Mouse (Mus musculus): ENCODE data around the gene Krt79.

Krt79 gene

DNA sequence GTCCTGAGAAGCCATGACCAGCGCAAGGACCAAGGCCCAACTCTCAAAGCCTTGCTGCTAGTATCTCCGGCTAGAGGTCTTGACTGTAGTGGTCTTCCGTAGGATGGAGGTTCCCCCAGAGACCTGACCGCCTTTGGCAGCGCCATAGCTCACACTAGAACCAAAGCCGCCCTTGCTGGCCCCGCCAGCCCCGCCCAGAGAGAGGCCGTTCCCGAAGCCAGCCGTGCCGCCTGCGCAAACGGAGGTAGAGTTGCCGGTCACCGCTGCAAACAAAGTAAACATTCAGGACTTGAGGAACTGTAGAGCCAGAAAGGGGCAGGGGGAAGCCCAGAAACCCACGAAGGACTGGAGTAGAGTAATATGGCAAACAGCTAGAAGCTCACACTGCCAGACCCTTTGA is 10.5 kb downstream of the Krt79 start:
- no peak for DNase-seq

DNA sequence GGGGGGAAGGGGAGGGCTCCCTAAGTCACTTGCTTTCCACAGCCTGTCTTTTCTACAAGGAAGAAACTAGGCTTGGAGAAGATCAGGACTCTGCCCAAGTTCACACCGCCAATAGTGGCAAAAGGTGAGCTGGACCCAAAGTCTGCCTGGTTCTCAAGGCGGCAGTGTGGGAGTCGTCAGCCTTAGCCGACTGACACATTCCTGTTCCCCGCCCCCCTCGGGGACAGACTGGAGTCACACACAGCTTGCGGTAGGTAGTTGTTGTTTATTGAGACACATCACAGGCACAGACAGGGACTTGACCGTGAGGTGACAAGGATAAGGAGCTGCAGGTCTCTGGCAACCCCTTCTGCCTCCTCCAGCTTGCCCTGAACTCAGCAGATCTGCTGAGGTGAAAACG is 11.0 kb downstream of the Krt79 start:
- DNase-seq = no peak

DNA sequence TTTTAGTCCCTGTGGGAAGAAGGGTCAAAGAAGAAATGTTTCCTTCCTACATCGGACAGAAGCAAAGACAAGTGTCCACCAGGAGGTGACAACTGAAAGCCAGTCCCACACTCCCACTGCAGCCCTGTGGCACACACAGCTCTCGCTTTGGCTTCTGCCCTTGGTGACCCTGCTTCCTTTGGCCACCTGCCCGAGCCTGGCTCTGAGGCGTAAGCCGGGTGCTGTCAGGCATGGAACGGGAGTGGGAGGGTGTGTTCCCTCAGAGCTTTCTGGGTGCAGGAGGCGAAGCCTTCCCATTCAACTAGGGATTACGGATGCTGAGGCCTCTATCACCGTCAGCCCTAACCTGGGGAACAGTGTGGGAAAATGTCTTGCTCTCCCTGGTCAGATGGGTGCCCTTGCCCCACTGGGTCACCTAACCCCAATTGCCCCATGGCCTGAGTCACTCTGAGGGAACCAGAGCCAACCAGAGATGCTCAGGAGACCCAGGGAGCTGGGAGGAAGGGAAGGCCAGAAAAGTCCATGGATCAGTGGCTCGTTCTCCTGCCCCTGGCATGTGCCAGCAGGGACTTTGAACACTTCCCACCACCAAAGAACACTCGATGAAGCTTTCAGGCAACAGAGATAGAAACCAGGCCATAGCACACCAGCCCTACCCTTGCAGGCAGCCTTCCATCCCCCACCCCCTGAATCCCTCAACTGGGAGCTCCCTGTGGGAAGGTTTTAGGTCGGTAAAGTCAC is 12.6 kb downstream of the Krt79 start:
- peak; percentile 92 for DNase-seq

DNA sequence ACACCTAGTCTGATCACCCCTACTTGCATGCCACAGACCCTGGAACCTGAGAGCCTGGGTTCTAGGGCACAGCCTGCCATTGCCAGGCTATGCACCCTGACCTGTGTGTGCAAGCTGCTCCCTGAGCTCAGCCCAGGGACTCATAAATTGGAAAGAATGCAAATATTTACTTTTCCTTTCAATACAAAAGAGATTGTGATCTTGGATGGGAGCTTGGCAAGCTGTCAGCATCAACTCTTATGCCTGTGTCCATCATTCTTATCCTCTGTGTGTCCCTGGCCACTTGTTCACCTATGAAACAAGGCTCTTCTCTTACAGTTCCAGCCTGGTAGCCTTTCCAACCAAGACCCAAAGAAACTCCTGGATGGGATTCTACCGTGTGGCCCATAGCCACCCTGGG is 15.1 kb downstream of the Krt79 start:
- DNase-seq = no peak

DNA sequence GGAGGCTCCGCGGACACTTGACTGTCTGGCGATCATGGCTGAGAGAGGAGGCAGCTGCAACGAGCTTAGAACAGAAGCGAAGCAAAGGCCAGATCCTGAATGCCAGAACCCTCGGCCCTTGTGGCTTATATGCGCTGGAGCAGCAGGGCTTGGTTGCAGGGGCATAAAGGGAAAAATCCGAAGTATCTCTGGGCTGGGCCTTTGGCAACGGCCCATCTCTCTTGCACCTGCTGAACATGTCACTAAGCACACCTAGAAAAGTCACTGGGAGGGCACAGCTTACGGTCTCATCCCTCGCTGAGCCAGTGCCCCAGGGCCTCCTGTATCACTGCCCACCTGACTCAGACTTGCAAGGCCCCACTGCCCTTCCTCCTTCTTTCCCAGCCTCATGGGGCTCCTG is 15.5 kb downstream of the Krt79 start, which contains the start of gene Krt4:
Krt4 (minus strand) TSS at position 101 of the 400 bp plus-strand sequence.
- no peak for DNase-seq

DNA sequence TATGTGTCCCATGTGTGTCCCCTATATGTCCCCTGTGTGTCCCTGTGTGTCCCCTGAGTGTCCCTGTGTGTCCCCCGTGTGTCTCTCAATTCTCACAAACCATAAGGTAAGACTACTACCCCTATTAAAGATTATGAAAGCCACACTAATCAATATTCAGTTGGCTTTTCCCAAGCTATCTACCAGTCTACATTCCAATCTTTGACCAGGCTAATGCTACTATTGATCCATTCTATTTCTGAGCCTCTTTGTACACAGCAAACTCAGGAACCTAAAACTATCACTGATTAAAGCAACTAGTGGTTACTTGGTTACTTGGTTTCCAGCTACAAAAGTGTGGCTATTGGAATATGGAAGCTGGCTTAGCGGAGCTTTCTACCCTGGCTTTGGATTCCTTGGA is 17.8 kb downstream of the Krt79 start:
- DNase-seq = no peak

DNA sequence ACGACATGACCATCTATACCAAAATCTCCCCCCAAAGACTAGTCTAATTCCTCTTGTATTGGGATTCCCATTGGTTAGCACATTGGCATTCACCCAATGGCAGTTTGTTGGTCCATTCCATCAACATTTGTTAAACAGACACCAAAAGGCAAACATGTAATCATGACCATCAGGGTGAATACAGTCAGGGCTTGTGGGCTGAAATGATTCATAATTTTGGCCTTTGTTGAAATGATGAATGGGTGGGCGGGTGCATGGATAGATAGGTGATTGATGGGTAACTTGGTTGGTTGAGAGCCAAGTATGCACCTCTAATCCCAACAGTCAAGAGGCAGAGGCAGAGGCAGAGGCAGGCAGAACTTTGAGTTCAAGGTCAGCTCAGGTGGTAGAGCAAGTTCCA is 24.1 kb downstream of the Krt79 start:
- no peak for DNase-seq

DNA sequence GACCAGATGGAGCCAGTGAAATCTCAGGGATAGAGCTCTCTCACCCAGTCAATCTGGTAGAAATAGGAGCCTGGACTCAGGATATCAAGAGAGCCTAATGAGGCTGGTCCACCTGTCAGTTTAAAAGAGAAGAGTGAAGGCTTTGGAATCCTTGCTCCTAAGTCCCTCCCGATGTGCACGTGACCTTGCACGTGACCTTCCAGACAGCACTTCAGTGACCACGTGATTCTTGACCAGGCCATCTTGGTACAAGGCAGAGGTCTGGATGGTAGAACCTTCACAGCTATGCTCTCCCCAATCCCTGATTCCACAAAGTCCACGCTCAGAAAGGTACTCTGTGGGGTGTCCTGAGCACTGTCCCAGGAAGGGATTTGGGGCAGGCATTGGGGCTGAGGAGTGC is 35.3 kb downstream of the Krt79 start:
- DNase-seq = no peak

DNA sequence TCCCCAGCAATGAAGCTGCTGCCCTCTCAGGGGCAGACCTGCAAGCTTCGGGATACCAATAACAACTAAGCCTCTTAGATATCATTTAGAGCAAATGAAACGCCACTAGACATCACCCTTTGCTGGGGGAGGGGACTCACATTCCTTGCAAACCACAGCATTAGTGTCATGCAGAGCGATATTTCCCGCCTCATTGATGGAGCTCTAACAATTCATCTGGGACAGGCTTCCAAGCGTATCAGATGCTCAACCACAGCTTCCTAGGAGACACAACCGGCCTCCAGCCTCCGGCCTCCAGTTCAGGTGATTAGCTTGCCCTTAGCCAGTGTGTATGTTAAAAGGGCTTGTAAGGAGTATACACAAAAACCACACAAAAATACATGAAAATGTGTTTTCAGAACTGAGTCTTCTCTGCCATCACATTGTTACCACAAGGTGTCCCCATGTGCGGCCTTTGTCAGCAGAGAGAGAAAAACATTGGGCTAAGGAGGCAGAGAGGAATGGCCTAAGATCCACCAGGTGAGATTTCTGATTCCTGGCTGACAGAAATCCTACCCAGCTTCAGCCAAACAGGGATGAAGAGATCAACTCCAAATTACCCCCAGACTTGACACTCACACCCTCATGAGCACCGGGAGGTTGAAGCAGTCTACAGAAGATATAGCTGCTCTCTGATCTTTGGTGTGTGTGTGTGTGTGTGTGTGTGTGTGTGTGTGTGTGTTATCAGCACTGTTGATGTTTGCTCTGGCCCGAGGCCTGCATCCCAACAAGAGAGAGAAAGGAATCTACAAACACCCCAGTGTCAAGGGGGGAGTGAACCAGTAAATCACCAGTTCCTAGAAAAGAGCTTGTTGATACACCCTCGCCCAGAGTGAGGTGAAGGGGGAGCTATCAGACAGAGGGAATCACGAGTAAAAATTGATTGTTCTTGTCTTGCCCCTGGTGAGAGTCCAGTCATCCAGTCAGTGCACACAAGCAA is 37.7 kb downstream of the Krt79 start:
- DNase-seq = no peak

DNA sequence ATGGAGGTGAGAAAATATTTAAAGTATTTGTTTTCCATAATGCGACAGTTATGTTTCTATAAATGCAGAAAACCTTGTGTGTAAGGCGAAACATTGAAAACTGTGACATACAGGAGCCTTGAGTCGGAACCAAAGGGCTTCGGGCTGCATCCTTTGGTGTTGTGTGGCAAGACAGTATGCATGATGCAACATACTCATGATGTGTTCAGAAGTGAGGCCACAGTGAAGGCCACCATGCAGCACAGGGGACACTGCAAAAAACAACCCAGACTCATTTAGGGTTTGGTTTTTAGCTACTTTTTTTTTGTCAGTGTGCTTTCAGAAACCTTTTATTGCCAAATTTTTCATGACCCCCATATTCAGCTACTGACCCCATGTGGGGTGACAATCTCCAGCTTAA is 44.9 kb downstream of the Krt79 start:
- no peak for DNase-seq

DNA sequence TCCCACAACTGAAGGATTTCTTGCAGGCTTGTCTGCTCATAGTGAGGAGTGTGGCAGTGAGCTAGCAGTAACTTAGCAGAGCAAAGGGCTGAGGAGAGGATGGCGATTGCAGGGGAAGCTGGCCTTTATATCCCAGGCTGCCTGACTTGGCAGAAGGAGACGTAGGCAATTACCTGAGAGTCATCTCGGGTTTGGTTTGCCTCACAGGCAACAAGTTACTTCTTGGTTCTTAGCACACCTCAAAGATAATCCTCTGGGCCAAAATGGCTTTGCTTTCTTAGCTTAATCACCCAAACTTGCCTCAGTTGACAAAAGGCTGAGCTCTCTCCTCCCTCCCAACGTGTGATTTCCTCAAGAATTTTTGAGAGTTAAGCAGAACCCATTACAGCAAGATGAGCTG is 47.3 kb downstream of the Krt79 start, which contains the start of gene Krt76:
Krt76 (minus strand) TSS at position 101 of the 400 bp plus-strand sequence.
- no peak for DNase-seq

DNA sequence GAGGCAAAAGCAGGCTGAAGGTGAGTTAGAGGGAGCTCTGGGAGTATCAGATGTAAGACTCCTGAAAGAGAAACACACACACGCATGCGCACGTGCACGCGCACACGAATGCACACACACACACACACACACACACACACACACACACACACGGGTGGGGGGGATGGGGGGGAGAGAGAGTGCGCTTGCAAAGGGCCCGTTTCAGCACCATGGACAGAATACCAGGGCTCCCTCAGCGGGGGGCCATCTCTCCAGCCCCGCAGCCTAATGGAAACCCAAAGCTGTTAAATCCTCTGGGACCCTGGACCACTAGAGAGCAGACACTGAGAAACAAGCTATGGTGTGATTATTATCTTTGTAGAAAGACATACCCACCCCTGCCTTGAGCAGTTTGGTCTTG is 60.3 kb downstream of the Krt79 start:
- no peak for DNase-seq

Measured in heart, adult 11 months (tissue).